Mouse (Mus musculus) heart, embryonic 16.5 days (tissue): Measurements from ENCODE around the gene Rps6kc1. TPM values are rescaled to one million over a fixed set of nuclear protein-coding genes. Genes with fewer than 3 reads are reported as not detected.

Experiments used
- ATAC-seq: fragments of 200-750 bp; cut with Nextera tagmentation; replicated peaks from 2 replicates; pipeline ENCODE4 v1.8.0; 2017; ENCODE audit warnings: moderate number of reproducible peaks; ENCODE audit not compliant: insufficient read depth, low FRiP score; ENCODE audit errors: extremely low read depth
- H3K27ac ChIP-seq: fragments of 300-500 bp; sonication (generic); 2 replicates; pipeline ENCODE4 v1.5.1; 2014; ENCODE audit warnings: mild to moderate bottlenecking, low read length, control low read depth, moderate library complexity
- H3K27me3 ChIP-seq: fragments of 300-500 bp; sonication (generic); 2 replicates; pipeline ENCODE4 v1.6.1; 2014; ENCODE audit warnings: low read length, mixed read lengths; ENCODE audit not compliant: control insufficient read depth, insufficient read depth
- H3K36me3 ChIP-seq: fragments of 300-500 bp; sonication (generic); 2 replicates; pipeline ENCODE4 v1.6.1; 2014; ENCODE audit not compliant: control insufficient read depth, insufficient read depth
- H3K4me1 ChIP-seq: fragments of 300-500 bp; sonication (generic); 2 replicates; pipeline ENCODE4 v1.6.1; 2014; ENCODE audit warnings: low read length, mixed read lengths; ENCODE audit not compliant: control insufficient read depth, insufficient read depth
- H3K4me2 ChIP-seq: fragments of 300-500 bp; sonication (generic); 2 replicates; pipeline ENCODE4 v1.6.1; 2014; ENCODE audit warnings: low read depth, mild to moderate bottlenecking, control low read depth, low read length
- H3K4me3 ChIP-seq: fragments of 300-500 bp; sonication (generic); 2 replicates; pipeline ENCODE4 v1.5.1; 2014; ENCODE audit warnings: mild to moderate bottlenecking, control low read depth, low read length
- H3K9ac ChIP-seq: fragments of 300-500 bp; sonication (generic); 2 replicates; pipeline ENCODE4 v1.6.1; 2014; ENCODE audit warnings: low read length, control low read depth
- H3K9me3 ChIP-seq: fragments of 300-500 bp; sonication (generic); replicated peaks from 2 replicates; pipeline ENCODE4 v1.6.1; 2016; ENCODE audit warnings: low read length; ENCODE audit not compliant: control insufficient read depth
- WGBS: fragments of 180-500 bp; shearing (Covaris S2); extraction: QIAGEN DNeasy Blood & Tissue Kit; methylation state at CpG from one replicate; pipeline ENCODE4 v1.1.7; 2014; 5-methylcytosine and 5-hydroxymethylcytosine counted together
- polyA plus RNA-seq: library from polyadenylated mRNA; unstranded; fragments of >200 nt; fragmentation: Nextera tagmentation; extraction: Ambion mirVana; gene quantifications from 2 replicates; pipeline ENCODE4 v1.2.1, GENCODE M21; 2015

Rps6kc1 gene
- polyA plus RNA-seq, 1 experiment from 2014 or later, result 10.3 TPM

DNA sequence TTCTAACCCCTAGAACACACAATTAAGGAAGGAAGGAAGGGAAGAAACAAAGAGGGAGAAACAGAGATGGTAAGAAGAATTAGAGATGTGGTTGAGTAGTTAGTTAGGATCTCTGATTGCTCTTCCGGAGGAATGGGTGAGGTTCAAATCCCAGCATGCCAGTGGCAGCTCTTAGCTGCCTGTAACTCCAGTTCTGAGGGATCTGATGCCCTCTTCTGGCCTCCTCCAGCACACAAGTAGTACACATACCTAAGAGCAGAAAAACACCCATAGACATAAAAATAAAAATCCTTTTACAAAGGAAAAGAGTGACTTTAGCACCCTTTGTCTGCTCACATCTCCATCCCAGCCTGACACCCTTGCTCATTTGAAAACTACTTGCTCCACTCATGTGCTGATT, 1.1 kb upstream of the Rps6kc1 start:
- H3K4me2 ChIP-seq, result no peak overlapping the region
- no peak overlapping the region for H3K9ac ChIP-seq
- ATAC-seq, result no peak
- H3K36me3 ChIP-seq, result no peaks in the 10 kb centered on the region
- H3K4me3 ChIP-seq, result no peak overlapping the region
- no peaks in the 10 kb centered on the region for H3K27me3 ChIP-seq
- peaks cover 10% of the 10 kb centered on the region; the same call in 1 of the 2 replicates for H3K4me1 ChIP-seq
- no peaks in the 10 kb centered on the region for H3K9me3 ChIP-seq
- 52% methylated on average over 1 of the region's 1 CpGs for WGBS
- H3K27ac ChIP-seq, result no peak overlapping the region

GRCm38 (mm10) chr1:190910836-190911235, 734 bp downstream of the Rps6kc1 start:
- H3K4me2 ChIP-seq, result peak overlapping the region; percentile 96
- 74% methylated on average over 6 of the region's 6 CpGs for WGBS
- H3K9me3 ChIP-seq, result no peaks in the 10 kb centered on the region
- no peaks in the 10 kb centered on the region for H3K36me3 ChIP-seq
- ATAC-seq, result 0 out of 2 replicates have a peak, but pooled peaks have one; percentile 19
- peak overlapping the region; percentile 94 for H3K9ac ChIP-seq
- H3K27me3 ChIP-seq, result no peaks in the 10 kb centered on the region
- H3K4me3 ChIP-seq, result peak overlapping the region; percentile 85
- no peak overlapping the region for H3K27ac ChIP-seq
- H3K4me1 ChIP-seq, result peaks cover 10% of the 10 kb centered on the region; the same call in 1 of the 2 replicates

DNA sequence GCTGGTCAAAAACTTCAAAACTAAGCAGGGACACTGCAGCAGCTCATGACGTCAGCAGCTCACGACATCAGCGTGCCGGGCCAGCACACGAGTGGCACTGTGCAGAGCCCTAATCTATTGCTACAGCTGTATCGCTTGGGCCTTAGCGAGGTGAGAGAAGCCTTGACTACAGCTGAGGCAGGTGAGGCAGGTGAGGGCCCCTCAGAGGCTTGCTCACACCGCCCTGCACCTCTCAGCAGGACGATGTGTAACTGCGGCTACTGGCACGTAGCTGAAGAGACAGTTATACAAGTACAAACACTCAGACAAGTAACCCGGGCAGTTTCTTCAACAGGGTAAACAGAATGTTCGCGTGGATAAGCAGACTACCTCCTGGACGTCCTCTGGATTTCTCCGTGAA, 6.9 kb downstream of the Rps6kc1 start:
- no peak overlapping the region for H3K27ac ChIP-seq
- WGBS, result 84% methylated on average over 16 of the region's 16 CpGs
- ATAC-seq, result no peak

GRCm38 (mm10) chr1:190904136-190904535, 7.4 kb downstream of the Rps6kc1 start:
- Histone ChIP-seq H3K4me1 (peaks cover 9% of the 10 kb centered on the region; the same call in 1 of the 2 replicates), H3K4me3 (no peak overlapping the region), H3K27me3 (no peaks in the 10 kb centered on the region), H3K27ac (no peak overlapping the region), H3K36me3 (peaks cover 11% of the 10 kb centered on the region), H3K9ac (no peak overlapping the region), H3K4me2 (no peak overlapping the region), H3K9me3 (no peaks in the 10 kb centered on the region)
- WGBS, result 89% methylated on average over 3 of the region's 3 CpGs
- no peak for ATAC-seq

More for the DNA sequence above, 6.9 kb downstream of the Rps6kc1 start:
- Histone ChIP-seq H3K9me3 (no peaks in the 10 kb centered on the region), H3K36me3 (peaks cover 11% of the 10 kb centered on the region), H3K9ac (no peak overlapping the region), H3K27me3 (no peaks in the 10 kb centered on the region), H3K4me1 (peaks cover 5% of the 10 kb centered on the region; the same call in 1 of the 2 replicates), H3K4me2 (no peak overlapping the region), H3K4me3 (no peak overlapping the region)

GRCm38 (mm10) chr1:190901082-190901481, 10.5 kb downstream of the Rps6kc1 start:
- H3K4me3 ChIP-seq, result no peak overlapping the region
- no peak overlapping the region for H3K9ac ChIP-seq
- H3K9me3 ChIP-seq, result no peaks in the 10 kb centered on the region
- H3K4me2 ChIP-seq, result no peak overlapping the region
- H3K27ac ChIP-seq, result no peak overlapping the region
- H3K27me3 ChIP-seq, result no peaks in the 10 kb centered on the region
- no peak for ATAC-seq
- peaks cover 20% of the 10 kb centered on the region for H3K36me3 ChIP-seq
- 43% methylated on average over 2 of the region's 2 CpGs for WGBS
- peaks cover 9% of the 10 kb centered on the region; the same call in 1 of the 2 replicates for H3K4me1 ChIP-seq

DNA sequence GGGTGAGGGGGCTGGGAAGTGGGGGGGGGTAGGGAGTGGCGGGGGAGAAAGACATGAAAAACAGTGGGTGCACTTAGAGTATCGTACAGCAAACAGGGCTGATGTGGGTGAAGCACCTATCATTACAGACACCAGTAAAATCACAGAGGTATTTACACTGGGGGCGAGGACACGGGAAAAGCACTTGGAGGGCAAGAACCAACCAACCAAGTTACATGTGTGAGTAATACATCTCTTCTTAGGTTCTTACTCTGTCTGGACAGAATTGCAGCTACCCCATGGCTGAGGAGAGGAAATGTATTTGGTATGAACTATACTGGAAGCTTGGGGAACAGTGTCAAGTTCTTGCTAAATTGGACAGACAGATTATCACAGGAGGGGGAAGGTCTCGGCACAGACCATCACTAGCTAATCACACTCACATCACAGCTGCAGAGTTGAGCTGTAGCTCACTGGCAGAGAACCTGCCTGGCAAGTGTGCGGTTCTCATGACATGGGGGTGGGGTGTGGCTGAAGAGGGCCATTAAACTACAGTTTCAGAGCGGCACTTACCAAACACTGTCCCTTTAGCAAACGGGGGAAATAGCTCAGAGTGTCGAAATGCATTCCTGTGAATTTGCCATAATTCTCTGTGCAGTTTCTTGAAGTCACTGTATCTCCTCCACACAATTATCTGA, 12.5 kb downstream of the Rps6kc1 start:
- Histone ChIP-seq H3K27ac (no peak overlapping the region; the same call in 1 of the 2 replicates), H3K9ac (no peak overlapping the region), H3K4me1 (peaks cover 9% of the 10 kb centered on the region; the same call in 1 of the 2 replicates), H3K9me3 (no peaks in the 10 kb centered on the region), H3K4me2 (no peak overlapping the region), H3K4me3 (no peak overlapping the region), H3K27me3 (no peaks in the 10 kb centered on the region), H3K36me3 (peaks cover 20% of the 10 kb centered on the region)
- 62% methylated on average over 9 of the region's 9 CpGs for whole genome bisulfite sequencing
- ATAC-seq, result no peak

DNA sequence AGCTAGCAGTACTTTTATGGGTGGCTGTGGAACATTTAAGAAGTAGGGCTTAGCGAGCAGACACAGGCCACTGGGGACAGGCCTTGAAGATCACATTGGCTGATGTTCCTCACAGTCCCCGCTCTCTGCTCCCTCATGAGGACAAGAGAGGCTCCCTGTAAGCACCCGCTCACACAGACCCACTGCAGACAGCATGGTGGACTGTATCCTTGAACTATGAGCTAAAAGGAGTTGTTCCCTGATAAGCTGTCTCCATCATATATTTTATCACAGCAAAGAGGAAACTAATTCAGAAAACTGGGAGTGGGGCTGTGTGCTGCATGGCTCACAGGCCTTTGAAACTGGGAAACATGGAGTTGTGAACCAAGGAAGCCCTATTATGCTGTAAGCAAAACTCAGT, 13.4 kb downstream of the Rps6kc1 start:
- Histone ChIP-seq H3K36me3 (peaks cover 13% of the 10 kb centered on the region), H3K4me2 (no peak overlapping the region), H3K9ac (no peak overlapping the region), H3K4me1 (peaks cover 9% of the 10 kb centered on the region; the same call in 1 of the 2 replicates), H3K27me3 (no peaks in the 10 kb centered on the region), H3K4me3 (no peak overlapping the region), H3K27ac (no peak overlapping the region), H3K9me3 (no peaks in the 10 kb centered on the region)
- WGBS, result 87% methylated on average over 3 of the region's 3 CpGs
- ATAC-seq, result no peak

DNA sequence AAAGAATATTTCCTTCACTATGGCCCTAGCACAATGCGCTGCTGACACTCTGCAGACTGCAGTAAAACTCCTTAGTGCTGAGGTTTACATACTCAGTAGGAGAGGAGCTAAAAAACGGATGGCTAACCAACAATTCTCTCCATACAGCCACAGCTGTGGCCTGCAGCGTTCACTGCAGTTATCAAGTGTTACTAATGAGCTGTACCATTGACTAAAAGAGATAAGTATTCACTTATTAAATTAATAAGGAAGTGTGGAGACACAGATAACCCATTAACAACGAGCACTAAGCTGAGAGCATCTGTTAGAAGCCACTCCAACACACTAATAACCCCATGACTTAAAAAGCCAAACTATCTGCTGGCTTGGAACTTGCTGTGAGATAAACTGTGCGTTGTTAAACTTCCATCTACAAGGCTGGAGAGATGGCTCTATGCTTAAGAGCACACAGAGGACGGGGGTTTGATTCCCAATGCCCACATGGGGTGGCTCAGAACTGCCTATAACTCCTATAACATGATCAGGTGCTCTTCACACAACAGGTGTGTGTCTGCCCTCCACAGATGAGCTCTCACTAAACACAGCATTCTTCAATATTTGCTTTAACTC, 17.9 kb downstream of the Rps6kc1 start:
- H3K9me3 ChIP-seq, result no peaks in the 10 kb centered on the region
- H3K27me3 ChIP-seq, result no peaks in the 10 kb centered on the region
- H3K27ac ChIP-seq, result no peak overlapping the region
- 66% methylated on average over 6 of the region's 6 CpGs for WGBS
- ATAC-seq, result no peak
- H3K4me2 ChIP-seq, result no peak overlapping the region
- H3K36me3 ChIP-seq, result peaks cover 19% of the 10 kb centered on the region
- no peaks in the 10 kb centered on the region for H3K4me1 ChIP-seq
- no peak overlapping the region for H3K4me3 ChIP-seq
- H3K9ac ChIP-seq, result no peak overlapping the region

DNA sequence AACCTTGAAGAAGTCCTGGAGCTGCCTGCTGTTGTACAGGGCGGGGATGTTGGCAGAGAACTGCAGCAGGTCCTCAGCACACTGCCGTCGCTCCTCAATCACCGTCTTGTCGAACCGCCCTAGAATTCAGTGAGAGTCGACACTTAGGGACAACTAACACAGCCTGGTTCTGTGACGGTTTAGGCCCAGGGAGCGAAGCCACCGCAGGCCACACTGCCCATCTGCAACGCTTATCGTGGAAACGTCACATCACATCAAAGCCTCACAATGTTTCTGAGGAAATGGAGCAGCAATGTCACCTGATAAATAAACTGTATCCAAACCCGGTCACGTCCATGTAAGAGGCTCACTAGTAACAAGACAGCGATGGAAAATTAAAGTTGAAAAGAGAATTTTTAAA, 22.9 kb downstream of the Rps6kc1 start:
- no peaks in the 10 kb centered on the region for H3K9me3 ChIP-seq
- H3K4me2 ChIP-seq, result no peak overlapping the region
- H3K36me3 ChIP-seq, result peaks cover 16% of the 10 kb centered on the region
- H3K4me3 ChIP-seq, result no peak overlapping the region
- ATAC-seq, result no peak
- 81% methylated on average over 16 of the region's 16 CpGs for WGBS
- H3K4me1 ChIP-seq, result no peaks in the 10 kb centered on the region; the same call in 1 of the 2 replicates
- no peak overlapping the region for H3K9ac ChIP-seq
- H3K27ac ChIP-seq, result no peak overlapping the region
- no peaks in the 10 kb centered on the region for H3K27me3 ChIP-seq
